Mouse (Mus musculus) limb, embryonic 15.5 days (tissue): ENCODE data around the gene Hps4. TPM values are rescaled to one million over a fixed set of nuclear protein-coding genes. Genes with fewer than 3 reads are reported as not detected.

Experiments
- ATAC-seq: fragments of 200-750 bp; cut with Nextera tagmentation; 2 replicates; pipeline ENCODE4 v1.8.0; 2017; ENCODE audit warnings: low read depth, moderate TSS enrichment; ENCODE audit not compliant: insufficient number of reproducible peaks, low FRiP score, low TSS enrichment
- H3K27ac ChIP-seq: fragments of 300-500 bp; sonication (generic); 2 replicates; pipeline ENCODE4 v1.5.1; 2015; ENCODE audit warnings: moderate library complexity, mild to moderate bottlenecking, inconsistent platforms
- H3K27me3 ChIP-seq: fragments of 300-500 bp; sonication (generic); 2 replicates; pipeline ENCODE4 v1.6.1; 2015; ENCODE audit warnings: inconsistent platforms
- H3K36me3 ChIP-seq: fragments of 300-500 bp; sonication (generic); 2 replicates; pipeline ENCODE4 v1.6.1; 2015; ENCODE audit warnings: inconsistent platforms
- H3K4me1 ChIP-seq: fragments of 300-500 bp; sonication (generic); 2 replicates; pipeline ENCODE4 v1.6.1; 2015; ENCODE audit warnings: inconsistent platforms
- H3K4me2 ChIP-seq: fragments of 300-500 bp; sonication (generic); 2 replicates; pipeline ENCODE4 v1.6.1; 2015; ENCODE audit warnings: mild to moderate bottlenecking, inconsistent platforms
- H3K4me3 ChIP-seq: fragments of 300-500 bp; sonication (generic); 2 replicates; pipeline ENCODE4 v1.5.1; 2015; ENCODE audit warnings: mild to moderate bottlenecking, inconsistent platforms
- H3K9ac ChIP-seq: fragments of 300-500 bp; sonication (generic); 2 replicates; pipeline ENCODE4 v1.6.1; 2015; ENCODE audit warnings: inconsistent platforms
- H3K9me3 ChIP-seq: fragments of 300-500 bp; sonication (generic); 2 replicates; pipeline ENCODE4 v1.6.1; 2016; ENCODE audit warnings: inconsistent platforms
- WGBS: fragments of 180-500 bp; shearing (Covaris S2); methylation state at CpG from one replicate; pipeline ENCODE4 v1.1.7; 2015; 5-methylcytosine and 5-hydroxymethylcytosine counted together
- polyA plus RNA-seq: library from polyadenylated mRNA; unstranded; fragments of >200 nt; fragmentation: Nextera tagmentation; extraction: Ambion mirVana; gene quantifications from 2 replicates; pipeline ENCODE4 v1.2.1, GENCODE M21; 2015

Gene Hps4
- polyA plus RNA-seq, 1 experiment from 2014 or later = 34.8 TPM

DNA sequence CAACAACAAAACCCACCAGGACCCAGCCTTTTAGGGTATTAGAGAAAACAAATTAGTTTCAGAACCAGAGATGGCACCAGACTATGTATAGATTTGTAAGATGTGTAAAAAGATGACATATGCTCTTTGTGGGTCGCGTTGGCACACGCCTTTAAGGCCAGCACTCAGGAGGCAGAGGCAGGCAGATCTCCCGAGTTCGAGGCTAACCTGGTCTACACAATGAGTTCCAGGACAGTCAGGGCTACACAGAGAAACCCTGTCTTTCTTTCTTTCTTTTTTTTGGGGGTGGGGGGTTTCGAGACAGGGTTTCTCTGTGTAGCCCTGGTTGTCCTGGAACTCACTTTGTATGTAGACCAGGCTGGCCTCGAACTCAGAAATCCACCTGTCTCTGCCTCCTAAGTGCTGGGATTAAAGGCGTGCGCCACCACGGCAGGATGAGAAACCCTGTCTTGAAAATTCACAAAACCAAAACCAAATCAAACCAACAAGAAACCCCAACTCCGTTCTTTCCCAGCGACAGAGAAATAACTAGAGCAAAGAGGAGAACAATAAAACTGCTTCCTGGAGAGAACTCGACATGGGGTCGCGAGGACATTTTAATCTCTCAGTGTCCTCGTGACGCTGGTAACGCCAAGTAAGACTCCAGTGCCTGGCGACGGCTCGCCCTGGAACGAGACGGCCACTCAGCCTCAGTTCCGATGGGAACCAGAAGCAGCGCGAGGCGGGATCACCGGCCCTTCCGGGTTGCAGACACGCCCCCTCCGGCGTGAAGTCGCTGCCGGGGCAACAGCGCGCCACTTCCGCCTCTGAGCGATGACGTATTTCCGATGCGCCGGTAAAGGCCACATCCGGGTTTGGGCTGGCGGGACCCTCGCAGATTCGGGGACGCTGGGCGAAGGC, 17.1 kb upstream of the Hps4 start, which contains the start of gene Tfip11:
TSS of gene Tfip11 (plus strand) at position 813 of the 900 bp plus-strand sequence.
- H3K4me3 ChIP-seq = peak within 1 kb of the TSS; percentile 100
- ATAC-seq = peak; percentile 70

DNA sequence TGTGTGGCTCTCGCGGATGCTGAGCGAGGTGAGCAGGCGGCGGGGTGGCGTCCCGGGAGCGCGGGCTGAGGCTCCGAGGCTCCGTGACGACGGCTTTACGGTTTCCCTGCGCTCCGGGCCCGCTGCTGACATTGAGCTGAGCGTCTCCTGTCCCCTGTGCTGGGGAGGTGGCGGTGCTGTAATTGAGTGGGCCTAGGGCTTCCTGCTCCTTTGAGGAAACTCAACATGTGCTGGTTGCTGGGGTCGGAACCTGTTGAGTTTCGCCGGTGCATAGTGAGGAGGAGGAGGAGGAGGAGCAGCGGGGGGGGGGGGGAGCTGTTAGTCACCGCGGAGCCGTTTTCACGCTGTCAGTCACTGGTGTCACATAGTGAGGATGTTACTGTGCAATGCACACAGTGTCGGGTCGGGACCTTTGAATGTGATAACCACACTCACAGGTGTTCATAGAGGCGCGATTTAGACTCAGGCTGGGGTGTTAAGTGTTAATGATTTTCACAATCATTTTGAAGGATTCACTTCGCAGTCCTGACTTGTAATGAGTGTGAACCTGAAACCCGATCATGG, 16.4 kb upstream of the Hps4 start:
- Histone ChIP-seq H3K27ac (peak overlapping the region; percentile 78), H3K27me3 (no peaks in the 10 kb centered on the region), H3K4me1 (peaks cover 22% of the 10 kb centered on the region), H3K9me3 (no peaks in the 10 kb centered on the region), H3K4me3 (peak overlapping the region; percentile 100), H3K9ac (peak overlapping the region; percentile 88), H3K36me3 (peaks cover 39% of the 10 kb centered on the region), H3K4me2 (peak overlapping the region; percentile 70)
- under 1% methylated on average over 33 of the region's 33 CpGs for WGBS
- no peak for ATAC-seq

More for the DNA sequence above, 17.1 kb upstream of the Hps4 start, which contains the start of gene Tfip11:
- Histone ChIP-seq H3K4me1 (peaks cover 22% of the 10 kb centered on the region), H3K27me3 (no peaks in the 10 kb centered on the region), H3K36me3 (peaks cover 32% of the 10 kb centered on the region), H3K9ac (peak within 1 kb of the TSS; percentile 88), H3K9me3 (no peaks in the 10 kb centered on the region), H3K27ac (peak within 1 kb of the TSS; percentile 78), H3K4me2 (peak within 1 kb of the TSS; percentile 70)
- WGBS = 8% methylated on average over 48 of the region's 48 CpGs

DNA sequence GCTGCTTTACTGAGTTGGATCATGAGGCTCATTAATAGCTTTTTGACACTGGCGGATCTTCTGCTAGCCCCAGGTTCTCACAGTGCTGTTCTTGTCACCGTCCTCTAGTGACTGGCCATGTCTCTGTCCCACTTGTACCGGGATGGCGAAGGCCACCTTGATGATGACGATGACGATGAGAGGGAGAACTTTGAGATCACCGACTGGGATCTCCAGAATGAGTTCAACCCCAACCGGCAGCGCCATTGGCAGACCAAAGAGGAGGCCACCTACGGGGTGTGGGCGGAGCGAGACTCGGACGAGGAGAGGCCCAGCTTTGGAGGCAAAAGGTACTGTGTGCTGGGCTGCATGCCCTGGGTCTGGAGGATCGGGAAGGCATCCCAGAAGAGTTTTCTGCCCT, 15.0 kb upstream of the Hps4 start:
- Histone ChIP-seq H3K27me3 (no peaks in the 10 kb centered on the region), H3K27ac (no peak overlapping the region), H3K36me3 (peaks cover 52% of the 10 kb centered on the region), H3K9ac (no peak overlapping the region), H3K4me2 (no peak overlapping the region), H3K9me3 (no peaks in the 10 kb centered on the region), H3K4me1 (peaks cover 22% of the 10 kb centered on the region), H3K4me3 (no peak overlapping the region)
- WGBS = 93% methylated on average over 15 of the region's 15 CpGs
- ATAC-seq = no peak

DNA sequence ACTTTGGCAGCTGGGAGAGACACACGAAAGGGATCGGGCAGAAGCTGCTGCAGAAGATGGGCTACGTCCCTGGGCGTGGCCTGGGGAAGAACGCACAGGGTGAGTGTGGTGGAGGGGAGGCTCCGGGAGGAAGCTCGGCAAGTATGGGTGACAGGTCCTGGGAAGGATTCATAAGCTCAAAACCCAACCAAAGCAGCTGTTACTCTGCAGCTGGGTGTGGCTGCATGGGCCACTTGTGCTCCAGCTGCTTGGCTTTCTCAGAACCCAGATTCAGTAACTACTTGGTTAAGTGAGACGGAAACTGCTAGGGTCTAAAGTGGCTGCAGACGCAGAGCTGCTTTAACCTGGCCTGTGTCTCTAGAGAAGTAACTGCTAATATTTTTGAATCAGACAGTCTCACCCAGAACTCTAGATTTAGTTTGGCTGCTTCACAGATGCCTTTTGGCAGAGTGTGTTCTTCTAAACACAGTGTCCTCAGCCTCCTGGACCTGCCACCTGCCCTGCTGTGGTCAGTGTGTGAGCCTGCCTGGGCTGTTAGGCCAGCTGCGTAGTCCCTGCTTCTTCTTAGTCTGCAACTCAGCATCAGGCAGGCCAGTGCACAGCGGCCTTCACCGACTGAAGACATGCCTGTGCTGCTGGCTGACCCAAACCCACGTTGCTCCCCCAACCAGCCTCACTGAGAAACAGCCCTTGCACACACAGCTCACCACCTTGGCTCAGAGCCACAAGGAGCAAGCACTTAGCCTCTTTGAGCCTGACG, 12.9 kb upstream of the Hps4 start:
- Histone ChIP-seq H3K27ac (no peak overlapping the region), H3K4me1 (peaks cover 17% of the 10 kb centered on the region), H3K9me3 (no peaks in the 10 kb centered on the region), H3K36me3 (peaks cover 74% of the 10 kb centered on the region), H3K4me3 (no peak overlapping the region), H3K4me2 (no peak overlapping the region), H3K27me3 (no peaks in the 10 kb centered on the region), H3K9ac (no peak overlapping the region)
- 91% methylated on average over 14 of the region's 14 CpGs for WGBS
- no peak for ATAC-seq

DNA sequence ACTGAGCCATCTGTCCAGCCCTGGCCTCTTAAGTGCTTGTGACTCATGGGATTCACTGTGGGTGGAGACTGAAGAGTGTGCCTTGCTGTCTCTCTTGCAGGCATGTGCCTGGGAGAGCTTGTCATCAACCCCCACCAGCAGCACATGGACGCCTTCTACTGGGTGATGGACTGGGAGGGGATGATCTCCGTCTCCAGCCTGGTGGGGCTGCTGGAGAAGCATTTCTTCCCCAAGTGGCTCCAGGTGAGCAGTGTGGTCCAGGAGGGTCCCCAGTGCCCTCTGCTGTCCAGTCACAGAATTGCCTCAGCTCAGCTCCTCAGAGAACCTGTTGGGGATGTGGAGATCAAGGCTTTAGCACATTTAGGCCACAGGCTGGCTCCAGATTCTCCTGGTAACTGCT, 7.4 kb upstream of the Hps4 start:
- H3K9ac ChIP-seq = no peak overlapping the region
- WGBS = 14% methylated on average over 2 of the region's 2 CpGs
- peaks cover 95% of the 10 kb centered on the region for H3K36me3 ChIP-seq
- no peaks in the 10 kb centered on the region for H3K27me3 ChIP-seq
- H3K4me2 ChIP-seq = no peak overlapping the region
- no peak overlapping the region for H3K4me3 ChIP-seq
- ATAC-seq = no peak
- H3K9me3 ChIP-seq = no peaks in the 10 kb centered on the region
- H3K4me1 ChIP-seq = no peaks in the 10 kb centered on the region
- H3K27ac ChIP-seq = no peak overlapping the region

DNA sequence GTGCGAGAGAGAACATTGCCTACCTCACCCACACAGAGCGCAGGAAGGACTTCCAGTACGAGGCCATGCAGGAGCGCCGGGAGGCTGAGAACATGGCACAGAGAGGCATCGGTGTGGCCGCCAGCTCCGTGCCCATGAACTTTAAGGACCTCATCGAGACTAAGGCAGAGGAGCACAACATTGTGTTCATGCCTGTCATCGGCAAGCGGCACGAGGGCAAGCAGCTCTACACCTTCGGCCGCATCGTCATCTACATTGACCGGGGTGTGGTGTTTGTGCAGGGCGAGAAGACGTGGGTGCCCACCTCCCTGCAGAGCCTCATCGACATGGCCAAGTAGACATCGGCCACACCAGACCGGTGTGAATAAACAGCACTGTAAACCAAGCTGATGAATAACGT, 5.9 kb upstream of the Hps4 start:
- Histone ChIP-seq H3K27me3 (no peaks in the 10 kb centered on the region), H3K9ac (no peak overlapping the region), H3K27ac (no peak overlapping the region), H3K36me3 (peaks cover 85% of the 10 kb centered on the region), H3K4me3 (no peak overlapping the region), H3K9me3 (no peaks in the 10 kb centered on the region), H3K4me2 (no peak overlapping the region), H3K4me1 (peaks cover 10% of the 10 kb centered on the region; the same call in 1 of the 2 replicates)
- 94% methylated on average over 22 of the region's 22 CpGs for WGBS
- no peak for ATAC-seq

DNA sequence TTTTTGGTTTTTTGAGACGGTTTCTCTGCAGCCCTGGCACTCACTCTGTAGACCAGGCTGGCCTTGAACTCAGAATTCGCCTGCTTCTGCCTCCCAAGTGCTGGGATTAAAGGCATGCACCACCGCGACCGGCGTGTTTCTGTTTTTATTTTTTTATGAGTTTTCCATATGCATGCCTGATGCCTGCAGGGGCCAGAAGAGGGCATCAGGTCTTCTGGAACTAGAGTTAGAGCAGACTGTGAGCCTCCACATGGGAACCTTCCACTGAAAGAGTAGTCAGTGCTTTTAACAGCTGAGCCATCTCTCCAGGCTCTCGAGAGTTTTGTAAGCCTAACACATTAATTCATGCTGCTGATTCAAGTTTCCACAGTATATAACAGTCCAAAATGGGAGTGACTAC, 3.7 kb upstream of the Hps4 start:
- Histone ChIP-seq H3K4me3 (no peak overlapping the region), H3K36me3 (peaks cover 63% of the 10 kb centered on the region), H3K4me2 (no peak overlapping the region), H3K27ac (no peak overlapping the region), H3K4me1 (peaks cover 24% of the 10 kb centered on the region; the same call in 1 of the 2 replicates), H3K9ac (no peak overlapping the region), H3K9me3 (no peaks in the 10 kb centered on the region), H3K27me3 (no peaks in the 10 kb centered on the region)
- 47% methylated on average over 7 of the region's 7 CpGs for WGBS
- no peak for ATAC-seq

DNA sequence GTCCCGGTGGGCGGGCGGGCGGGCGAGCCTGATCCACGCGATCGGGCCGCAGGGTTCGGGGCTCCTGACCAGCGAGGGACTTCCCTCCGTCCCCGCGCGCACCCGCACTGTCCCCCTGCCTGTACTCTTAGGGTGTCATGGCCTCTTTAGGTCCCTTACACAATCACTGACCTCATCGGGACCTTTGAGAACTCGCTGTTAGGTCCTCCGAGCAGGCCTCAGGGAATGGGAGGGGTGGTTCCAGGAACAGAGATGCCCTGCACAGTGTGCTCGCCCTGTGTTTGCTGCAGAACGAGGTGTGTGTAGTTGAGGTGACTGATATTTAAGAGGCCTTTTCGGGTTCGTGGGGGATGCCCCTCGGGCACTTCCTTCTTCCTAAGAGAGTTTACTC, 317 bp downstream of the Hps4 start:
- H3K36me3 ChIP-seq = peaks cover 45% of the 10 kb centered on the region

DNA sequence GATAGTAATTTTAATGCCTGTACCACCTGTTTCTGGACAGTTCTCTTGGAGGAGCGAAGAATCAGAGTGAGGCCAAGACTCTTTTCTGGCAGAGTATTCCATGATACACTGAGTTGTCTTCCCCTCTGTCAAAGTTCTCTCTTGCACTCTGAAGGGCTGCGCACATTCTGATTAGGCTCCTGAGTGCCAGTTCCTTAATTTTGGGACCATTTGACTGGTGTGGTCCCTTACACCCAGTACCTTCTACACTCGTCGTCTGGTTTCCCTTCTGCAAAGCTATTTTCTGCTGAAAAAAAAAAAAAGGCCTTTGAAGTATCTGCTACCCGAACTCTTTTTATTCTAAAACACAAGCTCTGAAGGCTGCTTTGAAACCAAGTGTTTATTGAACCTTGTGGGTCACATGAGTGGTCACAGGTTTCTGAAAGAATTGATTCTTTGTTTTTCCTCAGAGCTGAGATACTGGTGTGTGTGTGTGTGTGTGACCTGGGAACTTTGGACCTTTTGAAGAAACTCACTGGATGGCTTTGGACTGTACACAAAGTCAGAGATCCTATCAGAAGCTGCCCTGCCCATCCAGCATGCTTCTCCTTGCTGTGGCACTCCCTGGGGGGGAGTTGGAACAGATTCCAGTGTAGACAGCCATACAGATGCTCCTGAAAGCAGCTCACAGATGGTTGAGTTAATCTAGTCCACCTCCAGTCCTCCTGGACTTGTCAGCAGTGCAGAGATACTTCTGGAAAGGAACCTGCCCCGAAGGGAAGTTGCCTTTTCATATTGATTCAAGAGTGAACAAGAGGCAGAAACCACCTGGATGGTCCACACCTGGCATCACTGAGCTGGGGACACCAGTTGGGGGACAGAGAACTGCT, 1.4 kb downstream of the Hps4 start:
- H3K9ac ChIP-seq = no peak overlapping the region
- H3K27ac ChIP-seq = no peak overlapping the region
- WGBS = 78% methylated on average over 6 of the region's 6 CpGs
- no peak overlapping the region for H3K4me3 ChIP-seq
- peaks cover 38% of the 10 kb centered on the region for H3K4me1 ChIP-seq
- no peaks in the 10 kb centered on the region for H3K27me3 ChIP-seq
- H3K36me3 ChIP-seq = peaks cover 46% of the 10 kb centered on the region
- no peak for ATAC-seq
- no peaks in the 10 kb centered on the region for H3K9me3 ChIP-seq
- peak overlapping the region; percentile 76; the same call in 1 of the 2 replicates for H3K4me2 ChIP-seq

More for the DNA sequence above, 317 bp downstream of the Hps4 start:
- no peak for ATAC-seq
- Histone ChIP-seq H3K9ac (peak overlapping the region; percentile 91), H3K4me2 (peak overlapping the region; percentile 76), H3K27ac (peak overlapping the region; percentile 68; the same call in 1 of the 2 replicates), H3K4me3 (peak overlapping the region; percentile 98), H3K4me1 (peaks cover 38% of the 10 kb centered on the region), H3K27me3 (no peaks in the 10 kb centered on the region), H3K9me3 (no peaks in the 10 kb centered on the region)
- under 1% methylated on average over 24 of the region's 24 CpGs for WGBS

DNA sequence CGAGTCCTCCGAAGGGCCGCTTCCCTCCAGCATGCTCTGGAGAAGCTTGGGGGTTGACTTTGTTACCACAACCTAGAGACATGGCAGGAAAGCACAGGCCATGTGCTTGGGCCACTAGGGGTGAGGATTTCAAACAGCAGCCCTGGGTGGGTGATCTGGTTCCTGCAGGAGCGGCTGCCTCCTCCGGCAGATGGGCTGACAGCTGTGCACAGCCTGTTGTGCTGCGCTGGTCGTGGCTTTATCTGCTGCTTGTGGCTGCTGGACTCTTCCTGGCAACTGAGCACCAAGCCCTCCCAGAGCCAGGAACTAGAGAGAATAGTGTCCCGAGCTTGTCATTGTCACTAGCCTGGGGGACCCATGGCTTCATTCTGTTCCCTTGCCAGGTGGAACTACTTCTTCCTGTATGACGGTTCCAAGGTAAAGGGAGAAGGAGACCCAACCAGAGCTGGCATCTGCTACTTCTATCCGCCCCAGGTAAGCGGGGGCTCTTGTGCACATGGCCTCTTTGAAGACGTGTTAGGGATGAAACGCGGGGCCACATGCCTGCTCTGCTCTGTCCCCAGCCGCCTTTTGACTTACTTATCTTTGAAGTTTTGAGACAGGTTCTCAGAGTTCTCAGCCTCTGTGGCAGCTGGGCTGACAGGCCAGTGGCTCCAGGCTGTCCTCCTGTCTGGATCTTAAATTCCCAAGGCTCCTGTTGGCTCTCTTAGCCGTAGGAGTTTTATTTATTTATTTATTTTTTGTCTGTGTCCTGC, 3.5 kb downstream of the Hps4 start:
- no peak for ATAC-seq
- WGBS = 82% methylated on average over 16 of the region's 16 CpGs
- H3K4me2 ChIP-seq = no peak overlapping the region
- H3K9ac ChIP-seq = no peak overlapping the region
- H3K27me3 ChIP-seq = no peaks in the 10 kb centered on the region
- peaks cover 33% of the 10 kb centered on the region for H3K4me1 ChIP-seq
- no peak overlapping the region for H3K4me3 ChIP-seq
- H3K36me3 ChIP-seq = peaks cover 51% of the 10 kb centered on the region
- H3K9me3 ChIP-seq = no peaks in the 10 kb centered on the region
- no peak overlapping the region for H3K27ac ChIP-seq
